In the genomic region with DNA sequence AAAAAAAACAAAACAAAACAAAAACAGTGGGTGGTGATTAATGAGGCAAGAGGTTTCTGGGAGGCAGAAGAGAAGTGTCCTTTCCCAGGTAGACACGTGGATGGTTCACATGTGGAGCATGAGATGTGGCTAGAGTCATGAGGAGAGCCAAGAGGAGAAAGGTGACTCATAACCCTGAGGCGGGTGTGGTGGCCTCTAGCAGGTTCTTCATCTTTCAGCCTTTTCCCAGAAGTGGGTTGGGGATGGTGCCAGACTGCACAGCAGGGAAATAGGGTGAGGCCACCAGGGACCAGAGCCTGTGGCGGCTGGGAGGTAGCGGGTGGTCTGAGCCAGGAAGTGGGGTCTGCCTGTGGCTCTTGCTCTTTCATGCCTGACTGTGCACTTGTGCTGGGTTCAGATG, we compare ENCODE assay signal across 23 mouse cellular contexts. TPM values are rescaled to one million over a fixed set of nuclear protein-coding genes. Genes with fewer than 3 reads are reported as not detected.
DNase-seq lines count a peak whose midpoint lies in the region; ATAC-seq and TF ChIP-seq lines count a peak whose summit lies in the region.
"Had no signal": no experiment of that assay in that cellular context is flagged by ENCODE, and none has a peak within 500 bp of the region (broad histone marks: within the 10 kb centered on the region; RNA-seq: fewer than 3 reads in every experiment).

No protein-coding gene starts in this region.

- no peak overlapping the region for H3K4me2 ChIP-seq in stomach, embryonic 16.5 days (ENCODE audit: low read depth, low read length)
- no peak overlapping the region for H3K4me2 ChIP-seq in forebrain, embryonic 15.5 days (replicated peaks)
- H3K4me2 ChIP-seq in forebrain, embryonic 11.5 days (ENCODE audit: low read depth, low read length, severe bottlenecking), result no peak overlapping the region
- H3K4me2 ChIP-seq: forebrain, embryonic 12.5 days; heart, embryonic 12.5 days; neural tube, embryonic 13.5 days had no signal

- no peak overlapping the region for H3K9ac ChIP-seq in stomach, embryonic 16.5 days (ENCODE audit: low read length)
- no peak overlapping the region for H3K9ac ChIP-seq in forebrain, embryonic 15.5 days (replicated peaks)
- H3K9ac ChIP-seq in forebrain, embryonic 11.5 days (ENCODE audit: low read length), result no peak overlapping the region
- H3K9ac ChIP-seq: forebrain, embryonic 12.5 days; heart, embryonic 12.5 days; neural tube, embryonic 13.5 days had no signal

- peak; percentile 69 for DNase-seq in lung, postnatal 25 days (ENCODE audit: low spot score)
- no peak for DNase-seq in lung, postnatal 14 days
- DNase-seq in G1E (ENCODE audit: low spot score), result no peak
- peak; percentile 39 for DNase-seq in induced T-regulatory cell, adult 2 months (ENCODE audit: low read depth)
- no peak for DNase-seq in forebrain, embryonic 11.5 days (ENCODE audit: low spot score)
- DNase-seq in frontal cortex, postnatal 14 days (ENCODE audit: low spot score in 2 of 2), result no peak
- DNase-seq: adrenal gland, adult 2 months; cerebellum, adult 9-11 months; heart, postnatal 36 days; right cerebral cortex, postnatal 25 days had no signal

- H3K27ac ChIP-seq in stomach, embryonic 16.5 days (ENCODE audit: low read length), result no peak overlapping the region
- H3K27ac ChIP-seq in forebrain, embryonic 15.5 days (replicated peaks), result no peak overlapping the region
- no peak overlapping the region for H3K27ac ChIP-seq in forebrain, embryonic 11.5 days (ENCODE audit: low read depth, low read length)
- H3K27ac ChIP-seq: forebrain, embryonic 12.5 days; midbrain, embryonic 10.5 days; neural tube, embryonic 13.5 days had no signal

- H3K9me3 ChIP-seq in G1E (replicated peaks), result no peaks in the 10 kb centered on the region; the same call in 1 of the 2 replicates
- H3K9me3 ChIP-seq in stomach, embryonic 16.5 days (replicated peaks; ENCODE audit: control insufficient read depth, low read length), result no peaks in the 10 kb centered on the region
- H3K9me3 ChIP-seq in forebrain, embryonic 15.5 days, result no peaks in the 10 kb centered on the region
- H3K9me3 ChIP-seq in forebrain, embryonic 11.5 days (ENCODE audit: control insufficient read depth, low read length), result no peaks in the 10 kb centered on the region
- H3K9me3 ChIP-seq: forebrain, embryonic 12.5 days; midbrain, embryonic 10.5 days; neural tube, embryonic 13.5 days had no signal

- H3K27me3 ChIP-seq in G1E (ENCODE audit: insufficient read depth, low read length), result no peaks in the 10 kb centered on the region
- no peaks in the 10 kb centered on the region for H3K27me3 ChIP-seq in stomach, embryonic 16.5 days (ENCODE audit: control insufficient read depth, insufficient read depth, low read length)
- no peaks in the 10 kb centered on the region for H3K27me3 ChIP-seq in forebrain, embryonic 15.5 days
- no peaks in the 10 kb centered on the region for H3K27me3 ChIP-seq in forebrain, embryonic 11.5 days (ENCODE audit: control insufficient read depth, insufficient read depth, low read length)
- H3K27me3 ChIP-seq: forebrain, embryonic 12.5 days; heart, embryonic 12.5 days; neural tube, embryonic 13.5 days had no signal

- H3K4me1 ChIP-seq in G1E (ENCODE audit: insufficient read depth, low read depth, low read length), result peaks cover 20% of the 10 kb centered on the region
- H3K4me1 ChIP-seq in stomach, embryonic 16.5 days (ENCODE audit: control insufficient read depth, insufficient read depth, low read length), result no peaks in the 10 kb centered on the region
- no peaks in the 10 kb centered on the region for H3K4me1 ChIP-seq in forebrain, embryonic 15.5 days
- H3K4me1 ChIP-seq in forebrain, embryonic 11.5 days (replicated peaks; ENCODE audit: control insufficient read depth, insufficient read depth, low read length), result no peaks in the 10 kb centered on the region
- H3K4me1 ChIP-seq: forebrain, embryonic 12.5 days; heart, embryonic 12.5 days; neural tube, embryonic 13.5 days had no signal

- no peak for TF ChIP-seq CTCF in G1E (IDR thresholded peaks at IDR 0.05; ENCODE audit: low read depth, low read length)

- ATAC-seq in G1E (ENCODE audit: extremely low read depth, insufficient number of reproducible peaks, low FRiP score, poor library complexity, severe bottlenecking), result peak; percentile 22; the same call in 1 of the 2 replicates
- peak; percentile 52; the same call in 1 of the 2 replicates for ATAC-seq in stomach, embryonic 16.5 days (ENCODE audit: insufficient read depth, low FRiP score)
- no peak for ATAC-seq in forebrain, embryonic 15.5 days (replicated peaks)
- no peak for ATAC-seq in forebrain, embryonic 11.5 days (replicated peaks; ENCODE audit: low FRiP score)
- ATAC-seq: hindbrain, embryonic 16.5 days had no signal

- WGBS in stomach, embryonic 16.5 days, result 69% methylated on average over 4 of the region's 4 CpGs
- 89% methylated on average over 4 of the region's 4 CpGs for WGBS in forebrain, embryonic 15.5 days
- 88% methylated on average over 4 of the region's 4 CpGs for WGBS in forebrain, embryonic 11.5 days

- no peak overlapping the region for H3K4me3 ChIP-seq in G1E (ENCODE audit: low read depth, low read length)
- no peak overlapping the region for H3K4me3 ChIP-seq in stomach, embryonic 16.5 days (replicated peaks; ENCODE audit: low read length)
- no peak overlapping the region for H3K4me3 ChIP-seq in forebrain, embryonic 15.5 days
- H3K4me3 ChIP-seq in forebrain, embryonic 11.5 days (ENCODE audit: low read depth, low read length), result no peak overlapping the region
- H3K4me3 ChIP-seq: forebrain, embryonic 12.5 days; heart, embryonic 12.5 days; midbrain, embryonic 10.5 days; neural tube, embryonic 13.5 days had no signal

- H3K36me3 ChIP-seq in G1E (replicated peaks), result peaks cover 44% of the 10 kb centered on the region
- H3K36me3 ChIP-seq in stomach, embryonic 16.5 days (ENCODE audit: control insufficient read depth, insufficient read depth, low read length), result no peaks in the 10 kb centered on the region
- no peaks in the 10 kb centered on the region for H3K36me3 ChIP-seq in forebrain, embryonic 15.5 days
- H3K36me3 ChIP-seq in forebrain, embryonic 11.5 days (ENCODE audit: control insufficient read depth, insufficient read depth, low read length), result no peaks in the 10 kb centered on the region
- H3K36me3 ChIP-seq: forebrain, embryonic 12.5 days; midbrain, embryonic 10.5 days; neural tube, embryonic 13.5 days had no signal

RNA-seq across cellular contexts. Expression of a gene that starts 21.6 kb away (rescaled TPM):
- 20.9 and 26.3 TPM in 2 replicates for total RNA-seq in G1E (2014; fragmentation: Nextera tagmentation)
- 72.0 and 81.3 TPM in 2 replicates for total RNA-seq in G1E (2017)
- polyA plus RNA-seq in G1E (2012), result 33.1 and 34.5 TPM in 2 replicates
- polyA plus RNA-seq in stomach, embryonic 16.5 days (2015; fragmentation: Nextera tagmentation; extraction: Ambion mirVana), result 0.58 and 0.72 TPM in 2 replicates
- polyA plus RNA-seq in forebrain, embryonic 15.5 days (2015; fragmentation: Nextera tagmentation; extraction: Ambion mirVana), result 0.78 and 1.3 TPM in 2 replicates
- 0.88 and 1.5 TPM in 2 replicates for polyA plus RNA-seq in forebrain, embryonic 11.5 days (2014; fragmentation: Nextera tagmentation; extraction: Ambion mirVana)

RNA-seq across cellular contexts. Expression of a gene that starts 37.0 kb away (rescaled TPM):
- 7.4 and 21.2 TPM in 2 replicates for total RNA-seq in G1E (2014; fragmentation: Nextera tagmentation)
- 10.9 and 11.7 TPM in 2 replicates for total RNA-seq in G1E (2017)
- polyA plus RNA-seq in G1E (2012), result 10.2 and 13.7 TPM in 2 replicates
- polyA plus RNA-seq in stomach, embryonic 16.5 days (2015; fragmentation: Nextera tagmentation; extraction: Ambion mirVana), result 9.3 and 12.0 TPM in 2 replicates
- polyA plus RNA-seq in forebrain, embryonic 15.5 days (2015; fragmentation: Nextera tagmentation; extraction: Ambion mirVana), result 1.3 and 1.5 TPM in 2 replicates
- 1.6 and 2.1 TPM in 2 replicates for polyA plus RNA-seq in forebrain, embryonic 11.5 days (2014; fragmentation: Nextera tagmentation; extraction: Ambion mirVana)

RNA-seq across cellular contexts. Expression of a gene that starts 44.4 kb away (rescaled TPM):
- total RNA-seq in G1E (2014; fragmentation: Nextera tagmentation) (not detected in 2 replicates), G1E (2017) (0.76 TPM in 1 of 2 replicates, not detected in the other)
- polyA plus RNA-seq in G1E (2012), result not detected in 2 replicates
- polyA plus RNA-seq in stomach, embryonic 16.5 days (2015; fragmentation: Nextera tagmentation; extraction: Ambion mirVana), result 40.7 and 53.2 TPM in 2 replicates
- polyA plus RNA-seq in forebrain, embryonic 15.5 days (2015; fragmentation: Nextera tagmentation; extraction: Ambion mirVana), result 0.41 and 0.59 TPM in 2 replicates
- 0.32 and 1.2 TPM in 2 replicates for polyA plus RNA-seq in forebrain, embryonic 11.5 days (2014; fragmentation: Nextera tagmentation; extraction: Ambion mirVana)
- total RNA-seq: adrenal gland, adult 2 months; gastrocnemius, adult 18-20 months; heart, postnatal 36 days; left cerebral cortex, postnatal 25 days; liver, adult 2 months; monocyte, adult 5-6 weeks had no signal
- polyA plus RNA-seq: adrenal gland, adult 2 months; gonadal fat pad, adult 2 months; heart, embryonic 12.5 days; liver, adult 2 months; lung, embryonic 16.5 days; midbrain, embryonic 10.5 days had no signal

RNA-seq across cellular contexts. Expression of a gene that starts 51.5 kb away (rescaled TPM):
- total RNA-seq in G1E (2014; fragmentation: Nextera tagmentation) (9.0 and 12.5 TPM in 2 replicates), G1E (2017) (25.4 and 26.1 TPM in 2 replicates)
- polyA plus RNA-seq in G1E (2012), result 6.4 and 7.9 TPM in 2 replicates
- 34.4 and 35.9 TPM in 2 replicates for polyA plus RNA-seq in stomach, embryonic 16.5 days (2015; fragmentation: Nextera tagmentation; extraction: Ambion mirVana)
- 79.6 and 83.6 TPM in 2 replicates for polyA plus RNA-seq in forebrain, embryonic 15.5 days (2015; fragmentation: Nextera tagmentation; extraction: Ambion mirVana)
- 63.7 and 64.4 TPM in 2 replicates for polyA plus RNA-seq in forebrain, embryonic 11.5 days (2014; fragmentation: Nextera tagmentation; extraction: Ambion mirVana)

Comparison
In these comparisons a context has a peak if more than half of its experiments do, and no peak if none do; other contexts are left out.
1. DNase-seq: peak in lung, postnatal 25 days (single experiment) and induced T-regulatory cell, adult 2 months (single experiment); none in lung, postnatal 14 days (single experiment), G1E (single experiment), forebrain, embryonic 11.5 days (single experiment) and frontal cortex, postnatal 14 days (0 of 2).
2. ATAC-seq: peak in G1E (single experiment) and stomach, embryonic 16.5 days (single experiment); none in forebrain, embryonic 15.5 days (single experiment) and forebrain, embryonic 11.5 days (single experiment).
3. RNA of a gene that starts 21.6 kb away (polyA plus RNA-seq): 33.1 to 34.5 TPM in G1E; 0.88 to 1.5 TPM in forebrain, embryonic 11.5 days, 0.78 to 1.3 TPM in forebrain, embryonic 15.5 days and 0.58 to 0.72 TPM in stomach, embryonic 16.5 days; every median in the first group is over 10 times any median in the second.
4. RNA of a gene that starts 44.4 kb away (polyA plus RNA-seq): 40.7 to 53.2 TPM in stomach, embryonic 16.5 days; 0.41 to 0.59 TPM in forebrain, embryonic 15.5 days, 0.32 to 1.2 TPM in forebrain, embryonic 11.5 days and not detected in G1E; every median in the first group is over 10 times any median in the second.